Mouse (Mus musculus) T-helper 2 cell (primary cell): ENCODE results near the gene Slc6a9.

Experiments
- in situ Hi-C: fragments of 300-600 bp; cut with MboI, MseI; formaldehyde crosslinking; loops from one replicate; pipeline ENCODE4 v1.15.1; 2025; ENCODE audit warnings: high pct_unique_total_duplicates

Gene Slc6a9

GRCm38 (mm10) chr4:117906196-117906595 is 71.9 kb downstream of the Slc6a9 start:
- in situ Hi-C loops = no loop called here

DNA sequence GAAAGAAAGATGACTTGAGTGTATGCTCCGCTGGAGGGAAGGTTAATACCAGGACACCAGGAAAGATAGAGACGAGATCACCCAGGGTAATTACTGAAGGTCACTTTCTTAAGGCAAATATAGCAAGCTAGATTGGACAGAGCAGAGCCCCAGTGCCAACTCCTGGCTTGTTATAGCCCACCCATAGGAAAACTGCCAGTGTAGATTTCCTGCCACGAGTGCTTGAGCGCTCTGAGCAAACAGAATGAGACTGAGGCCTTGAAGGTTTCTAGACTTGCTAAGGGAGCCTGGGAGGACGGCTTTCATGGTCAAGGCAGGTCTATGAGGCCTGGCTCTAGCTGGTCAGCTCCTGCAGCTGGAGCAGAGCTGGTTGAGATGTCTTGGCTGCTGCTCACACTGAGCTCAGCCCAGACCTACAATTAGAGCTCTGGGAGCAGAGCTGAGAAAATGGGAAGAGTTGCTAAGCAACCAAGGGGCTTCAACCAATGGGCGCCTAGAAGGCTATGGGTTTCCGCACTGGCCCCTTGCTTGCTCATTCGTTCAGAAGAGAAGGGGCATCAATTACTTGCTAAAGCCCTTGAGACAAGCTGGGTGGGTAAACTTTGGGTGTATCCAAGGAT is 74.6 kb downstream of the Slc6a9 start:
- in situ Hi-C loops = no loop called here

GRCm38 (mm10) chr4:117912131-117912561 is 77.8 kb downstream of the Slc6a9 start:
- in situ Hi-C loops = loop anchor here (10.0 kb wide), 1 partner anchor 1363 kb away; no protein-coding TSS in a partner anchor

DNA sequence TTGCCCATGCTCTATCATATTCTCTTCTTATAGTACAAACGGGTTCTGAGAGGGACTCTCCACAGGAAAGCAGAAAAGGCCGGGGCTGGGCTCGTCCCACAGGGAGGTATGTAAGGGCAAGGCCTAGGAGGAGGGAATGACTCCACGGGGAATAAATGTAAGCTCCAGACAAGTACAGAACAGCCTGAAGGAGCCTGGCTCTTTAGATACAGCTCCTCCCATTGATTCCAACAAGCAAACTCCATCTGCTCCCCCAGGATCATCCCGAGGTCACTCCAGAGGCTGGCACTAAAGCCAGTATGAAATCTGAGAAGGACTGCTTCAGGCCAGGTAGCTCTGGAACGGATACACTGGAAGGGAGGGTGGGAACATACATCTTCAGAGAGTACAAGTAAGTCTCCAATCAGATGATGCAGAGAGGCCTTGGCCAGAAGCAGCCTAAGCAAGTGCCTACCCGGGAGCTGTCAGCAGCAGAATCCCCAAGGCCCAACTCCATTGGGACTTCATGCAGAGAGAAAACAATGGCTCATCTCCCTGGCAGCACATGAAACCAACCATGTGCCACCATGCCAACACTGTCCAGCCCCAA is 78.5 kb downstream of the Slc6a9 start:
- in situ Hi-C loops = loop anchor here (10.0 kb wide), 1 partner anchor 1362 kb away; no protein-coding TSS in a partner anchor

GRCm38 (mm10) chr4:117913421-117913820 is 79.1 kb downstream of the Slc6a9 start:
- in situ Hi-C loops = loop anchor here (10.0 kb wide), 1 partner anchor 1361 kb away; no protein-coding TSS in a partner anchor

DNA sequence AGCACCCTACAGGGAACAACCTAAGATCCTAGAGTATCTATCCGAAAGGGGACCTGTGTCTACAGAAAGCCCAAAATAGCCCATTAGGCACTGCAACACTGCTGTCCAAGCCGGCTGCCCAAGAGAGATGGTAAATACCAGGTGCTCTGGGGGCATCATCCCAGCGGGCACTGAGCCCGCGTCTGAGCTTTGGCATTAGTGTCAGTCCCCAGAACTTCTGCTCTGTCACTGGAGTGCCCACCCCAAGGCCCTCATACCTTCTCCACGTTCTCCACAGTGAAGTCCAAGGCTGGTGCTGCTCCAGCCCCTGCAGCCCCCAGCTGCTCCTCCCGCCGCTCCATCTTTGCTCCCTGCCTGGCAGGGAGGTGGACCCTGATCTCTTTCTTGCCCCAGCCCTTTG is 79.7 kb downstream of the Slc6a9 start:
- in situ Hi-C loops = loop anchor here (10.0 kb wide), 1 partner anchor 1361 kb away; no protein-coding TSS in a partner anchor

DNA sequence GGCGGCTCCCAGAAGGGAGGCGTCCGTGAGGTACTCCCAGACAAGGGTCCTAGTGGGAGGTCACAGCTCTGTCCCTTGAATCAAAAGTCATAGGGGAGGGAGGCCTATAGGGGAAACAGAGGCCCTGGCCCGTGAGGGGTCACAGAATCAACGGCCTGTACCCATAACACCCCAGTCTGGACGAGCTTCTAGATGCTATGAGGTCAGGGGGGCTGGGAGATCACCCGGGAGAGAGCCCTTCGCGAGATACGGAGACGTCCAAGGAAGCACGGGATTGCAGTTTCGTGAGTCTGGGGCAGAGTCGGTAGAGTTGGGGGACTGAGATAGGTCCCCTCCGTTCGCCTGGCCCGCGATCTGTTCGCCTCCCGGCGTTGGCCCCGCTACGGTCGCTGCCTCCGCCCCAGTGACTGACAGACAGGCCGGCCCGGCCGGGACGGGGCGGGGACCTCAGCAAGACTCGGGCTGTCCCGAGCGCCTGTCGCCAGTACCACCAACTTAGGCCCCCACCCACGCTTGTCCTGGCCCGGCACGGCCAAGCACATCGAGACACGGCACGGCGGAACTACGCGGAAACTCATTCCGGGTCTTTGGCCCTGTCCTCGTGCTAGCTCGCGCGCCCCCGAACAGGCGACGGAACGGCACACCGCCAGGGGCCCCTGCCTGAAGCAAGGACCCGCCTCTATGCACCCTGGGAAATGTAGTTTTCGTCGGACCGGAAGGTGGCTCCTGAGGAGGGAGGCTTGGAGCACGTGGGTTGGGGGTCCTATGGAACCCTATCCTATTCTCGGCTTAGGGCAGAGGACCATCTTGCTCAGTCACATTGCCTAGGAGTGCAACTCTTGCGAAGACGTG is 80.5 kb downstream of the Slc6a9 start, which contains the start of gene Ipo13:
TSS of gene Ipo13 (minus strand) at position 409 of the 852 bp plus-strand sequence.
- in situ Hi-C loops = loop anchor here (10.0 kb wide), 1 partner anchor 1360 kb away; no protein-coding TSS in a partner anchor

- in situ Hi-C loops = loop anchor here (10.0 kb wide), 1 partner anchor 1359 kb away; no protein-coding TSS in a partner anchor
Observed at GRCm38 (mm10) chr4:117915489-117916105, 81.3 kb downstream of the Slc6a9 start.

GRCm38 (mm10) chr4:117916386-117916785 is 82.1 kb downstream of the Slc6a9 start:
- in situ Hi-C loops = loop anchor here (10.0 kb wide), 1 partner anchor 1358 kb away; no protein-coding TSS in a partner anchor

DNA sequence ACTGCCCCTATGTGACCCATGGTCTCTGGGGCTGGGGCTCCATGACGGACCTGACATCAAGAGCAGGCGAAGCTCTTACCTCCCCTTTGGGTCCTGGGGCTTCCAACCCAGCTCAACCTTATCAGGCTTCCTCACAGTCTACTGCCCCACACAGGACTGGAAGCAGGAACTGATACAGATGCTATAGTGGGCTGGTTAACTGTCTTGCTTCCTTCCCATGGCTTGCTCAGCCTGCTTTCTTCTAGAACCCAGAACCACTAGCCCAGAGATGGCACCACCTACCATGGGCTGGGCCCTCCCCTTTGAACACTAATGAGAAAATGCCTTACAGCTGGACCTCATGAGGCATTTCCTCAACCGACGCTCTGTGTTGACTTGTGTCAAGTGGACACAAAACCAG is 83.1 kb downstream of the Slc6a9 start:
- in situ Hi-C loops = loop anchor here (10.0 kb wide), 1 partner anchor 1357 kb away; no protein-coding TSS in a partner anchor

- in situ Hi-C loops = loop anchor here (10.0 kb wide), 1 partner anchor 1357 kb away; no protein-coding TSS in a partner anchor
Observed at GRCm38 (mm10) chr4:117917847-117918246, 83.5 kb downstream of the Slc6a9 start.

- in situ Hi-C loops = loop anchor here (10.0 kb wide), 1 partner anchor 1357 kb away; no protein-coding TSS in a partner anchor
Observed at GRCm38 (mm10) chr4:117918261-117918660, 84.0 kb downstream of the Slc6a9 start.

DNA sequence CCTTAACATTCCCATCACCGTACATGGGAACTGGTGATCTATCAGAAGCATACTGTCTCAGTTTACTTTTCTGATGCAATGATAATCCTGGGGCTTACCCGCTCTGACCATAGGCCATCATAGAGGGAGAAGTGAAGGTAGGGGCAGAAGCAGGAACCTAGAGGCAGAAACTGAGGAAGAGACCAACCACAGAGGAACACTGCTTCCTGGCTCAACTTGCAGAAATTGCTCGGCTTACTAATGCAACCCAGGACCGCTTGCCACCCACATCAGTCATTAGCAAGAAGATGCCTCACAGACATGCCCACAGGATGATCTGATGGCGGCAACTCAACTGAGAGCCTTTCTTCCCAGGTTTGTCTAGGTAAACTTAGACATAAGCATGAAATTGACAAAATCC is 84.5 kb downstream of the Slc6a9 start:
- in situ Hi-C loops = loop anchor here (10.0 kb wide), 1 partner anchor 1356 kb away; no protein-coding TSS in a partner anchor

DNA sequence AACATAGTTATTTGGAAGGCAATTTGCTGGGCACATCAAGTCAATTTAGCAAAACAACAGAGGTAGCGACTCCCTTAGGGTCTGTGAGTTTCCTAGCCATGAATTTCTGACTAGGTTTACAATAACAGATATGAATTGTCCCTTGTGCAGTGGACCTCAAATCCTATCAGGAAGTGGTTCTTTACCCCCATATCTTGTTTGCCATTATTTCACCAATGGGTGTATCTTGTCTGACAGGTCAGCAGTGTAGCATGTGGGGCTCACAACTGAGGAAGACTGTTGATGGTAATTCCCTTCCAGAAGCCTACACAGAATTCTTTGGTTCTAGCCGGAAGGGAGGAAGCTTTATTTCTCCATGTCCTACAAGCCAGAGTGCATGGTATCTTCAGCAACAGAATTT is 87.1 kb downstream of the Slc6a9 start:
- in situ Hi-C loops = no loop called here

DNA sequence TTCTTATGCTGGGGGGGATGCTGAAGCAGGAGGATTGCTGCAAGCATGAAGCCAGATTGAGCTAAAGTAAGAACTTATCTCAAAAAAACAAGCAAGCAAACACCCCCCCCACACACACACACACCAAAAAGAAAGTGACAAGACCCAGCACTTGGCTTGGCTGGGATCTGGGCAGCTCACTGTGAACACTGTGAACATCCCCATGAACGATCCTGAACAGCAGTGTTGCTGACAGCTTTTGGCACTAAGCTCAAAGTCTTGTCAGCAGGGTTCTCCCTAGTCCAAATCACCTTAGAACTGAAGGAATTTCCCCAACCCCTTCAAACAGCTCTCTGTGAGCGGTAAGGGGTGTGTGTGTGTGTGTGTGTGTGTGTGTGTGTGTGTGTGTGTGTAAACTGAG is 89.1 kb downstream of the Slc6a9 start:
- in situ Hi-C loops = no loop called here
